Mouse (Mus musculus) heart, embryonic 10.5 days (tissue): Measurements from ENCODE around the gene Plppr3. TPM values are rescaled to one million over a fixed set of nuclear protein-coding genes. Genes with fewer than 3 reads are reported as not detected.

Experiments
- DNase-seq: peaks from one replicate; pipeline ENCODE4 v3.0.0-alpha.2; 2017; ENCODE audit warnings: low spot score
- H3K27ac ChIP-seq: fragments of 300-500 bp; sonication (generic); 2 replicates; pipeline ENCODE4 v1.5.1; 2016; ENCODE audit warnings: mild to moderate bottlenecking
- H3K27me3 ChIP-seq: fragments of 300-500 bp; sonication (generic); 2 replicates; pipeline ENCODE4 v1.6.1; 2016; ENCODE audit warnings: mild to moderate bottlenecking; ENCODE audit not compliant: poor library complexity, insufficient read depth, severe bottlenecking
- H3K36me3 ChIP-seq: fragments of 300-500 bp; sonication (generic); 2 replicates; pipeline ENCODE4 v1.6.1; 2016; ENCODE audit warnings: mild to moderate bottlenecking, moderate library complexity
- H3K4me1 ChIP-seq: fragments of 300-500 bp; sonication (generic); 2 replicates; pipeline ENCODE4 v1.6.1; 2016; ENCODE audit warnings: mild to moderate bottlenecking
- H3K4me3 ChIP-seq: fragments of 300-500 bp; sonication (generic); 2 replicates; pipeline ENCODE4 v1.5.1; 2016; ENCODE audit warnings: mild to moderate bottlenecking, moderate library complexity
- H3K9me3 ChIP-seq: fragments of 300-500 bp; sonication (generic); 2 replicates; pipeline ENCODE4 v1.6.1; 2016; ENCODE audit warnings: mild to moderate bottlenecking, moderate library complexity
- WGBS: fragments of 180-500 bp; shearing (Covaris S2); methylation state at CpG from one replicate; pipeline ENCODE4 v1.1.7; 2016; 5-methylcytosine and 5-hydroxymethylcytosine counted together
- polyA plus RNA-seq: library from polyadenylated mRNA; unstranded; fragments of >200 nt; fragmentation: Nextera tagmentation; extraction: Ambion mirVana; gene quantifications from 2 replicates; pipeline ENCODE4 v1.2.1, GENCODE M21; 2016

Plppr3 gene
- polyA plus RNA-seq, 1 experiment from 2014 or later, result 36.9 TPM

DNA sequence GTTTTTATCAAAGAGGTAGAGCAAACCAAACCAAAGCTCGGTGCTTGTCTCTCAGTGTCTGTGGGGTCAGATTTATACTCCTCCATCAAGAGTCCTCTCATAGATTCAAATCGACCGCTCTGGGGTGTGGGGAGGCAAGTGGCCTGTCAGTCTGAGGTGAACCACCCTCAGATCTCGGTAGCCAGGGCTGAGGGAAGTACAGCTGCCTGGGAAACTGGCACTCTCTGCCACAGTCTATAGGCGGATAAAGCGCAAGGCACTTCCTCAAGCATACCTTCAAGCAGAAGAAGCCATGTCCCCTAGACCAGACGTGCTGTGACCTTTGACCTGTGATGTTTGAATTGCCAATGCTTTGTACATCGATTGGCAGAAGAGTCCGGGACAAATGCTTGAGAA is 41.6 kb downstream of the Plppr3 start:
- H3K4me1 ChIP-seq, result peaks cover 12% of the 10 kb centered on the region; the same call in 1 of the 2 replicates
- no peak overlapping the region for H3K4me3 ChIP-seq
- no peaks in the 10 kb centered on the region for H3K36me3 ChIP-seq
- no peak overlapping the region for H3K27ac ChIP-seq
- H3K9me3 ChIP-seq, result no peaks in the 10 kb centered on the region
- no peak for DNase-seq
- WGBS, result 73% methylated on average over 9 of the region's 9 CpGs
- 0 out of 2 replicates have a peak, but pooled peaks cover 8% of the 10 kb centered on the region for H3K27me3 ChIP-seq

DNA sequence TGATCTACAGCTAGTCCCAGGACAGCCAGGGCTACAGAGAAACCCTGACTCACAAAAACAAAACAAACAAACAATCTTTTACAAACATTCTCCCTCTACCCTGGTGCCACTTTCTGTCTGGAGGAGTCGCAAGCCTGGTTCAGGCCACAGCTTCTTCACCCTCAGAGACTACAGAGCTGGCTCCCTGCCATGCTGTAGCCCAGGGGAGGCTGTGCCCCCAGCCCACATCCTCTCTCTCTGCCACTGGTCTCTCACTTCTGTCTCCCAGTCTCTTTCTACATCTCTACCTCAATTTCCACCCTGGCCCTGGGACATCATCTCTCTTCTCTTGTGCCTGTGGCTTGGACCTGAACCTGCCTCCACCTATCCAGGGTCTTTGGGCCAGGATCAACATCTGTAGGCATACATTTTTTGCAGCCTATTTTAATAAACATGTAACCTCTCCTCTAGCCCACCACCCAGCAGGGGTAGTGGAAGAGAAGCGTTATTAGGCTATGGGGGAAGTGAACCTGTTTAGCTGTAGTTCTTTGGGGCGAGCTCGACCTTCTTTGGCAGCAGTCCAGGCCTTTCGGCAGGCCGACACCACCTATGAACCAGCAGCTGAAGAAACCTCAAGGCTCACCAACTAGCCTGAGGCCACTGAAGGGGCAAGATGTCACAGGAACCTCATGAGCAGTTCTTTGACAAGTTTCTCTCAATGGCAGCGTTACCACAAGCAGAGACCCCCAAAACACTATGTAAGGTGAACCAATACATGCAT is 42.2 kb downstream of the Plppr3 start:
- 0 out of 2 replicates have a peak, but pooled peaks cover 8% of the 10 kb centered on the region for H3K27me3 ChIP-seq
- WGBS, result 80% methylated on average over 7 of the region's 7 CpGs
- no peak overlapping the region for H3K4me3 ChIP-seq
- no peaks in the 10 kb centered on the region for H3K36me3 ChIP-seq
- no peak for DNase-seq
- H3K4me1 ChIP-seq, result peaks cover 12% of the 10 kb centered on the region; the same call in 1 of the 2 replicates
- no peaks in the 10 kb centered on the region for H3K9me3 ChIP-seq
- H3K27ac ChIP-seq, result no peak overlapping the region

DNA sequence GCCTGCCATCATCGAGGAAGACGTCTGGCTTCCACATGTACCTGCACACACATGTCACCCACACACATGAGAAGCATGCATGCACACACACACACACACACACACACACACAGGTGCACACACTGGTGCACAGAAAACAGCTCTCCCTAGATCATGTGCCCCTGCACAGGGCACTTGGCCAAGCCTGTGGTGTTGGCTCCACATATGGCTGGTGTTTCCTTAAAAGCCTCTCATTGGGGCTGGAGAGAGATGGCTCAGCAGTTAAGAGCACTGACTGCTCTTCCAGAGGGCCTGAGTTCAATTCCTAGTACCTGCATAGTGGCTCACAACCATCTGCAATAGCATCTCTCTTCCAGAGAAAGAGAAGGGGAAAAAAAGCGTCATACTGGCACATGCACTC is 42.9 kb downstream of the Plppr3 start:
- peaks cover 12% of the 10 kb centered on the region; the same call in 1 of the 2 replicates for H3K4me1 ChIP-seq
- H3K27ac ChIP-seq, result no peak overlapping the region
- DNase-seq, result no peak
- WGBS, result 86% methylated on average over 3 of the region's 3 CpGs
- no peaks in the 10 kb centered on the region for H3K9me3 ChIP-seq
- H3K27me3 ChIP-seq, result 0 out of 2 replicates have a peak, but pooled peaks cover 8% of the 10 kb centered on the region
- H3K4me3 ChIP-seq, result no peak overlapping the region
- no peaks in the 10 kb centered on the region for H3K36me3 ChIP-seq

DNA sequence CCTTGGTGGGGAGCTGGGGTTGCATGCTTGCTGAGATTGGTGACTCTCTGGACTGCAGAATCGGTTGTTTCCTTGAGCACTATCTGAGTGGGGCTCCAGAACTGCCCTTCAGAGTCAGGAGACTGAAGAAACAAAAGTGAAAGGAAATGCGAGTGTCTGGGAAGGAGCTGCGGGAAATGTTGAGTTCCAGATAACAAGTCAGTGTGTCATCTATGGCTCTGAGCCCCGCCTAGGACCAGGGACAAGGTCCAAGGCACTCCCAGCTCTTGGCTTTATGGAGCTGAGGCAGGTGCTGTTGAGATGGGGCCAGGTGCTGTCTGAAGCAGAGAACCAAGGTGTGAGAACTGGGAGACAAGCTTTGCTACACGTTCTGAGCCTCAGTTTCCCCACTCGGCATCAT is 50.0 kb downstream of the Plppr3 start:
- H3K4me3 ChIP-seq, result no peak overlapping the region
- peaks cover 9% of the 10 kb centered on the region for H3K36me3 ChIP-seq
- H3K4me1 ChIP-seq, result peaks cover 32% of the 10 kb centered on the region
- H3K9me3 ChIP-seq, result no peaks in the 10 kb centered on the region
- 45% methylated on average over 6 of the region's 6 CpGs for WGBS
- peak overlapping the region; percentile 56; the same call in 1 of the 2 replicates for H3K27ac ChIP-seq
- no peak for DNase-seq
- H3K27me3 ChIP-seq, result 0 out of 2 replicates have a peak, but pooled peaks cover 8% of the 10 kb centered on the region

DNA sequence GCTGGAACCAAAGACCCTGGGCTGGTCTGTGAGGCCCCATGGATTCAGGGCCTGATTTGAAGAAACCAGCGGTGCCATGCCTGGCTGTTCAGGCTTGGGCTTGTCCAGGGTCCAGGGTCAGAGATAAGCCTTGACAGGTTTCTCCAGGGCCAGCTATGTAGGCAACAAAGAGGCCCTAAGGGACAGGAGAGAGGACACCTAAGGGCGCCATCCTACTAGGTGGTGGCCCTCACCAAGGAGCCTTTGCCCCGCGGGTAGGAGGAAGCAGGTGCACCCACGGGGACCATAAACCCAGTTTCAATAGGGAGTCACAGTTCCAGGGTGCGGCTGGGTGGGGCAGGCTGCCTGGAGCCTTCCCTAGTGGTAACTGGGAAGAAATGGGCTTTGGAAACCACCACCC is 51.4 kb downstream of the Plppr3 start:
- H3K27ac ChIP-seq, result 0 out of 2 replicates have a peak overlapping the region, but pooled peaks have one; percentile 31
- no peak overlapping the region for H3K4me3 ChIP-seq
- no peaks in the 10 kb centered on the region for H3K9me3 ChIP-seq
- peaks cover 22% of the 10 kb centered on the region for H3K36me3 ChIP-seq
- no peak for DNase-seq
- 68% methylated on average over 6 of the region's 6 CpGs for WGBS
- H3K4me1 ChIP-seq, result peaks cover 35% of the 10 kb centered on the region
- H3K27me3 ChIP-seq, result no peaks in the 10 kb centered on the region

DNA sequence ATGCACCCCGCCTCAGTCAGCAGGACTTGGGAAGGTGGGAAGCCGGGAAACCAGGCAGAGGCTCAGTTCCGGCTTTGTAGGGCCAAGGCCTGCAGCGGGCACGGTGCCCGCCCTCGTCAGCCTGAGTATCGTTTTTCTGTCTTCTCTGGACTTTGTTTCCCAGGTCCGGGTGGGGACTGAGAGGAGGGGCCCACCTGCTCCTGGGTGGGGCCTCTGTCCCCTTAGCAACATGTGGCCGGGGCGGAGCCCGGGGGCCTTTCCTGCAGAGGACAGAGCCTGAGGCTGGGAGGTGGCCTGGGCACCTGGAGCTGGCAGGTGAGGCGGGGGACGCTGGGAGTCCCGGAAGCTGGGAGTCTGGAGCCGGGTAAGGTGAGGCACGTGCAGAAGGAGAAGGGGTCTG is 52.1 kb downstream of the Plppr3 start:
- peak overlapping the region; percentile 31; the same call in 1 of the 2 replicates for H3K27ac ChIP-seq
- peaks cover 35% of the 10 kb centered on the region for H3K4me1 ChIP-seq
- no peaks in the 10 kb centered on the region for H3K9me3 ChIP-seq
- no peaks in the 10 kb centered on the region for H3K27me3 ChIP-seq
- DNase-seq, result no peak
- H3K36me3 ChIP-seq, result peaks cover 22% of the 10 kb centered on the region
- H3K4me3 ChIP-seq, result 0 out of 2 replicates have a peak overlapping the region, but pooled peaks have one; percentile 1
- 46% methylated on average over 17 of the region's 17 CpGs for WGBS

DNA sequence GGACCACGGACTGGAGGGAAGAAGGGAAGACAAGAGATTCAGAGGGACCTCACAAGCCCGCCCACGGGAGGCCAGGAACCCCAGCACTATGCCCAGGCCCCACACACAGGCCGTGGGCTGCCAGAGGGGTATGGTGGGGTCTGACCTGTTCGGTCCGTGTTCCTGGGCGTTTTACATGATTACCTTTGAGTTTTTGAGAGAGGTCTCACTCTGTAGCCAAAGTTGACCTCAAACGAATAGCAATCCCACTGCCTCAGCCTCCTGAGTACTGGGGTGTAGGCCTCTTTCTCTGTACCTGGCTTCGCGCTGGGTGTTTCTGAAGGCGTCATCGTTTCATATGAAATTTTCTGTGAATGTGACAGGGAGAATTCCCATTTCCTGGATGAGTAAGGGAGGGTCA is 52.7 kb downstream of the Plppr3 start:
- no peak overlapping the region for H3K27ac ChIP-seq
- 85% methylated on average over 12 of the region's 12 CpGs for WGBS
- no peak overlapping the region for H3K4me3 ChIP-seq
- no peaks in the 10 kb centered on the region for H3K9me3 ChIP-seq
- peaks cover 24% of the 10 kb centered on the region for H3K36me3 ChIP-seq
- DNase-seq, result no peak
- no peaks in the 10 kb centered on the region for H3K27me3 ChIP-seq
- H3K4me1 ChIP-seq, result peaks cover 35% of the 10 kb centered on the region

DNA sequence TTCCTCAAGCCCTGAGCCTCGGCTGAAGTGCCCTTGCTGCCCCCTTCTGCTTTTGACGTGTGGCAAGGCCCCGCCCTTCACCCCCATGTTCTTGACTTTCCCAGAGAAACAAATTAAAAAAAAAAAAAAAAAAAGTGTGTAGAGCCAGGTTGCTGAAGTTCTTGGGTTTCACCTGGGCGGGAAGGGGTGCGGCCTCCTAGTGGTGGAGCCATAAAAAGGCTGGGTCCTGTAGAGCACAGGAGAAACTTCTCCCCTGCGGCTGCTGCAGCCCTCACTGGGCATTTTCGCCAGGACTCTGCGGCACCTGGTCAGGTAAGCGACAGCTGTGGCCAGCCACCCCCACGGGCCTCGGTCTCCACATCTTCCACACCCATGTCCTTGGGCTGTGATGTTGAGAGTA is 53.7 kb downstream of the Plppr3 start, which contains the start of gene Misp:
TSS of gene Misp (plus strand) at position 208 of the 400 bp plus-strand sequence.
- peaks cover 35% of the 10 kb centered on the region for H3K4me1 ChIP-seq
- peaks cover 33% of the 10 kb centered on the region for H3K36me3 ChIP-seq
- no peaks in the 10 kb centered on the region for H3K27me3 ChIP-seq
- no peak for DNase-seq
- no peaks in the 10 kb centered on the region for H3K9me3 ChIP-seq
- H3K27ac ChIP-seq, result no peak within 1 kb of the TSS
- H3K4me3 ChIP-seq, result no peak within 1 kb of the TSS
- WGBS, result 58% methylated on average over 11 of the region's 11 CpGs

DNA sequence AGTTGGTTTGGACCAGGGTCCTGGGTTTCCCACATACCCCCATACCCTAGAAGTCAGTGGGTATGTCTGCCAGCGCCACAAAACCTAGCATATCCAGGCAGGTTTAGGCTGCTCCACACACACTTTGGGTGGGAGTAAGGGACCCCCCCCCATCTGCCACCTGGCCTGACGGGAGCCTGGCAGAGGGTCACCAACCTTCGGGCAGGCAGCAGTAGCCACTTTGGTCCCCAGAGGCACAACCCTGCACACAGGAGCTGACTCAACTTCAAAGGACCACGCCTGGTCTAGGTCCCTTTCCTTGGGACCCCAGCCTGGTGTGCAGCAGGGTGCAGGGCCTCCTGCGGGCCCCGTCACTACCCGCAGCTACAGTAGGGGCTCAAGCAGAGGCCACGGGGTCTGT is 54.2 kb downstream of the Plppr3 start:
- H3K9me3 ChIP-seq, result no peaks in the 10 kb centered on the region
- peaks cover 36% of the 10 kb centered on the region for H3K36me3 ChIP-seq
- DNase-seq, result no peak
- no peaks in the 10 kb centered on the region for H3K27me3 ChIP-seq
- H3K4me1 ChIP-seq, result peaks cover 35% of the 10 kb centered on the region
- no peak overlapping the region for H3K4me3 ChIP-seq
- no peak overlapping the region for H3K27ac ChIP-seq
- 76% methylated on average over 8 of the region's 8 CpGs for WGBS

DNA sequence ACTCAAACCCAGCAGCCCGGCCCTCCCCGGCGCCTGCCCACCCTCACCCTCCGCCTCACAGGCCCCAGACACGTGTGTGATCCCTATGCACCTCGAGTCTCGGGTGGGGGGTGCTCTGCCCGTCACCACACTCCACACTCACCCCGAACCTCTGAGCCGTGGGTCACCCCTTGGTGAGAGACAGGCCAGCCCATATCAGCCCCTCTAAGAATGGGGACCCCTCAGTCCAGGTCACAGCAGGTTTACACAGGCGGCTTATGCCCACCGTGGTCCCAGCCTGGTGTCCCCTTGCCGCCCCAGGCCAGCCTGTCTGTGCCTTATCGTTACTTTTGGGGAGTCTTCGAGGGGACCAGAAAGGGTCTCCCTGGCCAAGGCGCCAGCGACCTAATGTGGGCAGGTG is 54.8 kb downstream of the Plppr3 start:
- no peak overlapping the region for H3K27ac ChIP-seq
- no peaks in the 10 kb centered on the region for H3K27me3 ChIP-seq
- peaks cover 41% of the 10 kb centered on the region for H3K36me3 ChIP-seq
- H3K4me3 ChIP-seq, result no peak overlapping the region
- H3K4me1 ChIP-seq, result peaks cover 32% of the 10 kb centered on the region
- 83% methylated on average over 17 of the region's 17 CpGs for WGBS
- no peaks in the 10 kb centered on the region for H3K9me3 ChIP-seq
- DNase-seq, result no peak

DNA sequence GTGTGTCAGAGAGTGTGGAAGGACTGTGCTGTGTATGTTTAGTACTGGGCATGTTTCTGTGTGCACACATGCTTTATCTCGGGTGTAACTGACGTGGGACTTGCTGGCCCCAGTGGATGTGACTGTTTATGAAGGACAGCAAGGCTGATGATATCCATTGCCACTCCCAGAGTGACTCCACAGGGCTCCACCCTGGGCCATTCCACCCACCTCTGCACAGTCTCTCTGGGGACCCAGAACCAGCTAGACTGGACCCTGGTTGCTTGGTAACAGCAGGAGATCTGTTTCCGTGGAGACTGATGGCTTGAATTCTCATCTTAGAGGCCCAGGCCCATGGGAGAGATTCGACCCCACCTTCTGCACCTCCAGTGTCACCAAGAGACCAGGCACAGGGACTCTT is 56.2 kb downstream of the Plppr3 start:
- 65% methylated on average over 4 of the region's 4 CpGs for WGBS
- peaks cover 21% of the 10 kb centered on the region for H3K4me1 ChIP-seq
- no peak overlapping the region for H3K4me3 ChIP-seq
- peaks cover 41% of the 10 kb centered on the region for H3K36me3 ChIP-seq
- no peak overlapping the region for H3K27ac ChIP-seq
- no peaks in the 10 kb centered on the region for H3K27me3 ChIP-seq
- DNase-seq, result no peak
- no peaks in the 10 kb centered on the region for H3K9me3 ChIP-seq

DNA sequence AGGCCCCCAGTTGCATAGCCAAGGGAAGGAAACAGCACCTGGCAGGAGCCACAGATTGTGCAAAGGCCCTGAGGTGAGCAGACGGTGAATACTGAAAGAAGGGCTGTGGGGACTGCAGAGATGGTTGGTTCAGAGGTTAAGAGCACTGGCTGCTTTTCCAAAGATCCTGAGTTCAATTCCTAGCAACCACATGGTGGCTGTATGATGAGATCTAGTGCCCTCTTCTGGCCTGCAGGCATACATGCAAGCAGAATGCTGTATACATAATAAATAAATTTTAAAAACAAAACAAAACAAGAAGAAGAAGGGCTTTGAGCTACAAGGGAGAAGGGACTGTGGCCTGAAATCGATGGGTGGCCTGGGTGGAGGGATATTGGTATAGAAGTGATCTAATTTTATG is 57.3 kb downstream of the Plppr3 start:
- no peak for DNase-seq
- 81% methylated on average over 2 of the region's 2 CpGs for WGBS
- peaks cover 46% of the 10 kb centered on the region for H3K36me3 ChIP-seq

DNA sequence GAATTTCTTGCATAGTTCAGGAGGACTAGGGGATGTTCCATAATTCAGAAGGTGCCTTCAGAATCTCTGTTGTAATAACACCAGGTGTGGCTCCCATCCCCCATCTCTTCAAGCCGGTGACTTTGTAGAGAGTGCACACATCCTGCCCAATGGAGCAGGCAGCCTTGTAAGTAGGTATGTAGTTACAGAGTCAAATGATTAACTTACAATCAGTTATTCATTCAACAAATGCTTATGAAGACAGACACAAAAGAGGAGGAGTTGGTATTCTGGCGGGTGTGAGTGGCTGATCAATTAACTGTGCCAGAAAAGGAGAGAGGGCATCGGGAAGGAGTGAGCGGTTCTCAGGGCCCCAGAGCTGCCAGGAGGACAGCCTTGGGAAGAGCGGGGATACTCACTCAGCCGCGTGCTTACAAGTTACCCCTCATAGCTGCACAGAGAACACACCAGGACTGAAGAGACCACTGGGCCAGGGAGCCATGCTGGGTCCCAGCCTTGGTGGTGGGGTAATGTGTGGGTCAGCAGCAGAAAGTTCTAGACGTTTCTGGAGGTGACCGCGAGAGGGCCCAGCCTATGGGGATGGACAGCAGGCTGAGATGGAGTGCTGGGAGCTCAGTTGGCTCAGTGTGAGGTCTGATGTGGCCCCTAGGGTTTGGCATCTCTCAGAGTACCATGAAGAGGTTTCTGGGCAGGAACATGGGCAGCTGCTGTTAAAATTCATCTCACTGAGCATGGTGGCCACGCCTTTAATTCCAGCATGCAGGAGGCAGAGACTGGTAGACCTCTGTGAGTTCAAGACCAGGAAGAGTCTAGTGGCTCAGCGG is 58.6 kb downstream of the Plppr3 start:
- no peak for DNase-seq
- whole genome bisulfite sequencing, result 81% methylated on average over 12 of the region's 12 CpGs
- H3K27ac ChIP-seq, result no peak overlapping the region
- peaks cover 54% of the 10 kb centered on the region for H3K36me3 ChIP-seq
- H3K4me3 ChIP-seq, result no peak overlapping the region
- no peaks in the 10 kb centered on the region for H3K27me3 ChIP-seq
- peaks cover 16% of the 10 kb centered on the region for H3K4me1 ChIP-seq
- H3K9me3 ChIP-seq, result no peaks in the 10 kb centered on the region

More for the DNA sequence above, 57.3 kb downstream of the Plppr3 start:
- H3K4me1 ChIP-seq, result peaks cover 13% of the 10 kb centered on the region
- H3K9me3 ChIP-seq, result no peaks in the 10 kb centered on the region
- no peak overlapping the region for H3K27ac ChIP-seq
- H3K4me3 ChIP-seq, result no peak overlapping the region
- H3K27me3 ChIP-seq, result no peaks in the 10 kb centered on the region
